Mouse (Mus musculus): ENCODE data around the gene Vmn2r4.
"Not testable (repeated sequence)": the region's sequence is repeated elsewhere in the genome, so short reads cannot be mapped to it uniquely, and the experiment has no call there.

The Vmn2r4 gene

GRCm38 (mm10) chr3:64415268-64415667 is at the start of gene Vmn2r4:
Gene Vmn2r4 (minus strand): TSS chr3:64415368.
- not testable (repeated sequence) for DNase-seq (ENCODE audit: low spot score)

GRCm38 (mm10) chr3:64434261-64434660 is 19.1 kb upstream of the Vmn2r4 start:
- not testable (repeated sequence) for DNase-seq (ENCODE audit: low spot score)

GRCm38 (mm10) chr3:64428117-64428798 is 13.1 kb upstream of the Vmn2r4 start:
- DNase-seq (ENCODE audit: low spot score): not testable (repeated sequence)

DNA sequence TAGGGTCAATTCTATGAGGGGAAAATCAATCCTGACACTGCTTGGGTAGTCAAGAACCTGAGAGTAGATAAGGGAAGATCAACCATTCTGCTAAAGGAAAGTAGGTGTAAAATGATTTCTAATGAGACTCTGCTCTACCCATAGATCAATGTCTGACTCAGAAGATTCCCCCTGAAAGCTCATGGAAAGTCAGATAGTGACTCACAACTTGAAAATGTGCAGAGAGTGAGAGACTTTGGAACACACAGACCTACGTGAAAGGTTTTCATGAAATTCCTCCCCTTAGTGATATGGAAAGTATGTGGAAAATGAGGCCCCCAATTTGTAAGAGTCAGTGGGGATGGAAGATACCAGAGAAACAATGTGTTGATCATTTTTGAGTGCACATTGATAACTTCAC is 7.0 kb upstream of the Vmn2r4 start:
- not testable (repeated sequence) for DNase-seq (ENCODE audit: low spot score)

- not testable (repeated sequence) for DNase-seq (ENCODE audit: low spot score)
Observed at GRCm38 (mm10) chr3:64417477-64417876, 2.3 kb upstream of the Vmn2r4 start.

- not testable (repeated sequence) for DNase-seq (ENCODE audit: low spot score)
Observed at GRCm38 (mm10) chr3:64414253-64414652, 915 bp downstream of the Vmn2r4 start.

DNA sequence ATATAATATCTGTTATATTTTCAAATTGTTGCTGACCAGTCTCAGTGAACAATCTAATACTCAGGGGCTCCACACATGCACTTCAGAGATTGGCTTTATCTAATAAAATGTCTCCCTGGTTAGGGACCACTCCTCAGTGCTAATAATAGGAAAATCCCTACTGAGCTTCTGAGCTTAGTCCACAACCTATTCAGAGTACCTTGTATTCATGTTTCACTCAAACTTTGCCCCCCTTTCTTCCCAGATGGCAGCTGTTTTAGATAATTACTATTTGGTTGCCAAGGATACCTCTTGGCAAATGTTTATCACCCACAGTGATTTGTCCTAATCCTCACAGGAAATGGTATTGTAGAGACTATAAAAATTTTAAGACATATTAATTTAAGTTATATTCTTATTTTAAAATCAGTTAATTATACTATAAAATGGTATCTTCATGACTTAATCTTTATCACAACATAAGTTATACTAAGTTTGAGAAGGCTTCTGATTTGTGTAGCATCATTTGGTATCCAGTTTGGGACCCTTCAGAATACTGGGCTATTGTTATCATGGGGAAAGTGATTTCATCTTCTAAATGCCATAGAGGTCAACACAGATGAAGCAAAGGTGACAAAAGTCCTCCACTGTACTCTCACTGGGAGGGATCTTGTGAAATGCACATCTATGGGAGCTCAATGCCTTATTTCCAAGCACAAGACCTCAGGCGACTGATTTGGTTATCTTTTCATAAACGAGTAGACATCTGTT is 55.7 kb downstream of the Vmn2r4 start:
- no peak for DNase-seq (ENCODE audit: low spot score)

All from MN1 (cell line).